Mouse (Mus musculus) hindbrain, postnatal 0 days (tissue): ENCODE data around the gene Htt. TPM values are rescaled to one million over a fixed set of nuclear protein-coding genes. Genes with fewer than 3 reads are reported as not detected.

Experiments
- ATAC-seq: fragments of 200-750 bp; cut with Nextera tagmentation; 2 replicates; pipeline ENCODE4 v1.8.0; 2017; ENCODE audit warnings: mild to moderate bottlenecking, moderate TSS enrichment, moderate library complexity
- DNase-seq: peaks from one replicate; pipeline ENCODE4 v3.0.0-alpha.2; 2015; ENCODE audit warnings: low spot score
- H3K27ac ChIP-seq: fragments of 300-500 bp; sonication (generic); 2 replicates; pipeline ENCODE4 v1.5.1; 2014; ENCODE audit warnings: mild to moderate bottlenecking
- H3K27me3 ChIP-seq: fragments of 300-500 bp; sonication (generic); 2 replicates; pipeline ENCODE4 v1.6.1; 2014; ENCODE audit warnings: low read length, mixed read lengths; ENCODE audit not compliant: insufficient read depth
- H3K36me3 ChIP-seq: fragments of 300-500 bp; sonication (generic); 2 replicates; pipeline ENCODE4 v1.6.1; 2014; ENCODE audit warnings: low read length, mixed read lengths; ENCODE audit not compliant: insufficient read depth
- H3K4me1 ChIP-seq: fragments of 300-500 bp; sonication (generic); 2 replicates; pipeline ENCODE4 v1.6.1; 2014; ENCODE audit warnings: antibody characterized with exemption, low read length, mixed read lengths; ENCODE audit not compliant: insufficient read depth
- H3K4me2 ChIP-seq: fragments of 300-500 bp; sonication (generic); 2 replicates; pipeline ENCODE4 v1.6.1; 2014; ENCODE audit warnings: low read depth, mild to moderate bottlenecking, low read length, moderate library complexity, mixed read lengths
- H3K4me3 ChIP-seq: fragments of 300-500 bp; sonication (generic); 2 replicates; pipeline ENCODE4 v1.5.1; 2014; ENCODE audit warnings: low read length
- H3K9ac ChIP-seq: fragments of 300-500 bp; sonication (generic); replicated peaks from 2 replicates; pipeline ENCODE4 v1.6.1; 2014; ENCODE audit warnings: mild to moderate bottlenecking, low read length, moderate library complexity, mixed read lengths
- H3K9me3 ChIP-seq: fragments of 300-500 bp; sonication (generic); 2 replicates; pipeline ENCODE4 v1.6.1; 2016; ENCODE audit warnings: low read length, mixed read lengths
- CTCF ChIP-seq: IDR thresholded peaks from 2 replicates; pipeline ENCODE4 v1.5.1; 2016; ENCODE audit warnings: antibody characterized with exemption, control low read depth, low read depth
- WGBS: fragments of 180-500 bp; shearing (Covaris S2); extraction: QIAGEN DNeasy Blood & Tissue Kit; methylation state at CpG from one replicate; pipeline ENCODE4 v1.1.7; 2014; 5-methylcytosine and 5-hydroxymethylcytosine counted together
- polyA plus RNA-seq: library from polyadenylated mRNA; unstranded; fragments of >200 nt; fragmentation: Nextera tagmentation; extraction: Ambion mirVana; gene quantifications from 2 replicates; pipeline ENCODE4 v1.2.1, GENCODE M21; 2015
- total RNA-seq: library from RNA; depleted of rRNA; stranded (reverse); fragments of >200 nt; gene quantifications from 2 replicates; pipeline ENCODE4 v1.2.3, GENCODE M21; 2014

The Htt gene
- total and polyA plus RNA-seq, 2 experiments from 2014 or later: 8.0 to 44.0 TPM

- DNase-seq: no peak
These were observed 561 bp upstream of the Htt start for GRCm38 (mm10) chr5:34760850-34761508.

GRCm38 (mm10) chr5:34761934-34762611 lies 533 bp downstream of the Htt start:
- Histone ChIP-seq H3K4me2 (peak overlapping the region; percentile 63), H3K36me3 (no peaks in the 10 kb centered on the region), H3K9me3 (no peaks in the 10 kb centered on the region), H3K27ac (peak overlapping the region; percentile 90), H3K9ac (peak overlapping the region; percentile 81), H3K4me1 (peaks cover 3% of the 10 kb centered on the region; the same call in 1 of the 2 replicates), H3K4me3 (peak overlapping the region; percentile 85), H3K27me3 (no peaks in the 10 kb centered on the region)
- TF ChIP-seq CTCF: no peak
- peak; percentile 58 for ATAC-seq
- WGBS: under 1% methylated on average over 42 of the region's 54 CpGs
- DNase-seq: peak; percentile 63

More at GRCm38 (mm10) chr5:34760850-34761508, 561 bp upstream of the Htt start:
- TF ChIP-seq CTCF: no peak
- H3K9ac ChIP-seq: peak overlapping the region; percentile 81
- H3K36me3 ChIP-seq: no peaks in the 10 kb centered on the region
- no peaks in the 10 kb centered on the region for H3K9me3 ChIP-seq
- no peaks in the 10 kb centered on the region for H3K27me3 ChIP-seq
- peak overlapping the region; percentile 90 for H3K27ac ChIP-seq
- WGBS: 1% methylated on average over 19 of the region's 19 CpGs
- H3K4me1 ChIP-seq: peaks cover 3% of the 10 kb centered on the region; the same call in 1 of the 2 replicates
- peak overlapping the region; percentile 85 for H3K4me3 ChIP-seq
- H3K4me2 ChIP-seq: peak overlapping the region; percentile 63
- ATAC-seq: no peak

- DNase-seq: no peak
- TF ChIP-seq CTCF: no peak
- Histone ChIP-seq H3K4me3 (no peak overlapping the region), H3K9ac (no peak overlapping the region), H3K9me3 (no peaks in the 10 kb centered on the region), H3K27ac (no peak overlapping the region), H3K36me3 (no peaks in the 10 kb centered on the region), H3K4me1 (no peaks in the 10 kb centered on the region), H3K27me3 (no peaks in the 10 kb centered on the region), H3K4me2 (no peak overlapping the region)
- ATAC-seq: no peak
- 93% methylated on average over 3 of the region's 3 CpGs for WGBS
These were observed 10.3 kb downstream of the Htt start for GRCm38 (mm10) chr5:34771818-34772217.

- H3K27ac ChIP-seq: no peak overlapping the region
- H3K4me2 ChIP-seq: no peak overlapping the region
- no peak for TF ChIP-seq CTCF
- ATAC-seq: no peak
- H3K36me3 ChIP-seq: no peaks in the 10 kb centered on the region
- WGBS: 78% methylated on average over 4 of the region's 4 CpGs
- H3K9ac ChIP-seq: no peak overlapping the region
- H3K4me1 ChIP-seq: no peaks in the 10 kb centered on the region
- no peak overlapping the region for H3K4me3 ChIP-seq
- H3K27me3 ChIP-seq: no peaks in the 10 kb centered on the region
- no peak for DNase-seq
- no peaks in the 10 kb centered on the region for H3K9me3 ChIP-seq
These were observed 11.2 kb downstream of the Htt start for GRCm38 (mm10) chr5:34772696-34773245.

GRCm38 (mm10) chr5:34773392-34773791 lies 11.9 kb downstream of the Htt start:
- WGBS: 91% methylated on average over 2 of the region's 2 CpGs

GRCm38 (mm10) chr5:34785027-34785426 lies 23.5 kb downstream of the Htt start:
- no peak for TF ChIP-seq CTCF
- 92% methylated on average over 3 of the region's 3 CpGs for WGBS
- Histone ChIP-seq H3K27me3 (no peaks in the 10 kb centered on the region), H3K36me3 (no peaks in the 10 kb centered on the region; the same call in 1 of the 2 replicates), H3K9ac (no peak overlapping the region), H3K4me3 (no peak overlapping the region), H3K4me1 (no peaks in the 10 kb centered on the region), H3K27ac (no peak overlapping the region), H3K4me2 (no peak overlapping the region), H3K9me3 (no peaks in the 10 kb centered on the region)
- no peak for ATAC-seq
- no peak for DNase-seq

More at GRCm38 (mm10) chr5:34773392-34773791, 11.9 kb downstream of the Htt start:
- Histone ChIP-seq H3K9ac (no peak overlapping the region), H3K27me3 (no peaks in the 10 kb centered on the region), H3K4me2 (no peak overlapping the region), H3K36me3 (no peaks in the 10 kb centered on the region), H3K27ac (no peak overlapping the region), H3K4me1 (no peaks in the 10 kb centered on the region), H3K9me3 (no peaks in the 10 kb centered on the region), H3K4me3 (no peak overlapping the region)
- no peak for TF ChIP-seq CTCF
- DNase-seq (no peak), ATAC-seq (no peak)
